Mouse (Mus musculus) layer of hippocampus, adult 6 months (tissue): ENCODE data around the gene Pinlyp. TPM values are rescaled to one million over a fixed set of nuclear protein-coding genes. Genes with fewer than 3 reads are reported as not detected.

Source experiments
- long read RNA-seq, 2 experiments: library from polyadenylated mRNA; unstranded; transcript quantifications; one replicate each; pipeline ENCODE4 v2.0.0; 2019 to 2020
- polyA plus RNA-seq: library from polyadenylated mRNA; unstranded; fragments of <200 nt; fragmentation: Nextera tagmentation; gene quantifications from 2 replicates; pipeline ENCODE4 v1.2.3, GENCODE M21; 2021

Gene Pinlyp
- not detected in 2 replicates for polyA plus RNA-seq
- long read RNA-seq, experiment 1 = 0 reads
- long read RNA-seq, experiment 2 = 0 reads

DNA sequence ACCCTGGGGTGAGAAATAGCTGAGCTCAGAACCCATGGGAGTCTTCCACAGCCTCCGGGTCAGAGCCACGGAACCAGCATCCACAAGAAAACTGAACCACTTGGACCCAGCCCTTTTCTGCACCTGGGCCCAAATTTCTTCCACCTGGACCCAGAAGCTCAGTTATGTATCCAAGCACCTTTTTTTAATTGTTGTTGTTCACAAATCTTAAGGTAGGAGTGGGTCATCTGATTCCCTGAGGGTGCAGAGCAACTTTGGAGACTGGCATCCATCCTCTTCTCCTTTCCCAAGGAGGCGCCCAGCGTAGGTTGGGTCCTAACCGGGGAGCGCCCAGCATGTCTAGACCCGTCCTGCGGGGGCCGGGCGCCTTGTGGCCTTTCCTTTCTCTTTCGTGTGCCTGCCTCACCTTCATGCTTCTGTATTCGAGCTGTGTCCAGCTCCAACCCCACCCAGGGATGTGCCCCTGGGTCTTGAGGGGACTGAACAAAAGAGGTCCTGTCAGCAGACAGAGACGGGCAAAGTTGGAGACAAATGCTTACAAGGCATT lies at the start of gene Pinlyp, which contains the start of gene Xrcc1:
TSS of gene Pinlyp (minus strand) at position 51 of the 547 bp plus-strand sequence.
TSS of gene Xrcc1 (plus strand) at position 222 of the 547 bp plus-strand sequence.

DNA sequence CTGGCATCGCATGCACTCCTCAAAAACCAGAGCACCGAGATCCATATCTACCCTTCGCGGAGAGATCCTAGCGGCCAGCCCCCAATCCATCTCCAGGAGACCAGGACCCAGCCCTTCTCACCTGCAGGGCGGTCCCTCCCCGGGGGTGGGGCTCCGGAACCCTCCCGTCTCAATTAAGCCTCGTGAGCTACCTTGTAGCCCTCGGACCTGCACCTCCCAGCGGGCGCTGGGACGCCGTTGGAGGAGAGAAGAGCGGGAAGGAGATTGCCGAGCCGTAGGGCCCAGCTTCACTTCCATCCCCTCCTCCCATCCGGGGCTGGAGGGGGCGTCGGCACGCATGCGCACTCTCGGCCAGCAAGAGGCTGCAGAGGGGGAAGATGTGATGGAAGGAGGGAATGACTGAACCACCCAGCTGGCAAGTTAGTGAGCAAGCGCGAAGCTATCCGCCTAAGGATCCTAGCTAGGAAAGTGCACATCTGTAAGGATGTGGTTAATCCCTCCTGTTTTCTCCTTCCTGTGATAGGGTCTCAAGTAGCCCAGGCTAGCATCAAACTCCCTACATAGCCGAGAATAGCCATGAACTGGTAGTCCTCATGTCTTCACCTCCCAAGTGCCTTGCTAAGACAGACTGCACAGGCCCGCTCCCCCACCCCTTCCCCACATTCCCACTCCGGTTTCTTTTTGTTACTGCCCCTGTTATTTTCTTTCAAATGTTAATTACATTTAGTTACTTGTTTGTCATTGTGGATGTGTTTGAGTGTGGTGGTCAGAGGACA lies 41.6 kb upstream of the Pinlyp start, which contains the start of the genes Ethe1 and Zfp575:
TSS of gene Ethe1 (plus strand) at position 214 of the 776 bp plus-strand sequence.
TSS of gene Zfp575 (minus strand) at position 312 of the 776 bp plus-strand sequence.

DNA sequence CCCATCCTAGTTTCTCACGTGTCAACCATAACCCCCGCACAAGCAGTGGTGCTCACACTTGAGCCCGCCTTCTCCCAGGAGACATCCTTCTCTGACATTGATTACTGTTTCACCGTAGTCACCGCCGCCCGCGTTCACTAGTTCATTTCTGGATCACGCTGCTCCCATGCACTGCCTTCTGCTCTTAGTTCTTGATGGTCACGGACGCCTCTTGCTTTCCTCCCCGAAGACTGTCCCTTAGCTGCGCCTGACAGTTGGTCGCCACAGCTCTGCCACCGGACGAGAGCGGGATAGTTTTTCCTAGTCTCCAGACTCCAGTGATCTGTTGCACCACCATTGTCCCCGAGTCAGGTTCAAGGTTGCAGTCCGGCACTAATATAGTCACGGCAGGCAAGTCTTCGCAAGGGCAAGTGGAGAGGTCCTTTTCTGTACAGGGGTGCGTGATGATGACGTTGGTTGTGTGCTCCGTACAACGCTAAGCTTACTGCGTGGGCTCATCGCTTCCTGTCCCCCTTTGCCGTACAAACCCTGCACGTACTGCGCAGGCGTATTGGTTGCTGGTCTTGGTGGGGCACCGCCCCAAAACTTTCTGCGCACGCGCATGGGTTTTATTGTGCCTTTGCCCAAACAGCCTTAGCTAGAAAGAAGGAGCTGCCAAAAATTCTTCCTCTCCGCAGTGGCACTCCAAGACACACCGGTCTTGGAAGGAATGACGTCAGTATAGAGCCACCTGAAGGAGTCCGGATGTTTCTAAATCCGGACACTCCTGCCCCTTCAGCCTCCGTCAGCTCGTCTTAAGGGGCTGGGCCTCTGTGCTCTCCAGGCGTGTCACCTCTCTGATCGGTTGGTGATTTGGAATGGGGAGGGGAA lies 15.6 kb downstream of the Pinlyp start, which contains the start of gene Irgq:
TSS of gene Irgq (plus strand) at position 628 of the 870 bp plus-strand sequence.

DNA sequence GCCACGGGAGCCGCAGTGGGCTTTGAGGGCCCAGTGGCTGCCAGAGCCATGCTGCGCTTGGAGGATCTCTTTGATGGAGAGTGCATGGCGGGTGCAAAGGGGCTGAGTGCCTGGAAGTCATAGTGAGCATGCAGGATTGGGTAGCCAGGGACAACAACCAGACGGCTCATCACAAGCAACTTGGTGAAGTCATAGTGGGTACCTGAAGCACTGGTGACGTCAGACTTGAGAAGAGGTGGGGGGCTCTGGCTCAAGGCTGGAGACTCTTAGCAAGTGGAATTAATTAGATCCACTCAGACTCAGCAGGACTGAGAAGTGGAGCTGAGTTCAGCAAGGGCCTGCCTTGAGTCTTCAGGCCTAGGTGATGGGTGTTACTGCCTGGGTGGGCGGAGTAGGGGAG lies 33.6 kb downstream of the Pinlyp start, which contains the start of gene AC161166.1:
TSS of gene AC161166.1 (minus strand) at position 101 of the 400 bp plus-strand sequence.

DNA sequence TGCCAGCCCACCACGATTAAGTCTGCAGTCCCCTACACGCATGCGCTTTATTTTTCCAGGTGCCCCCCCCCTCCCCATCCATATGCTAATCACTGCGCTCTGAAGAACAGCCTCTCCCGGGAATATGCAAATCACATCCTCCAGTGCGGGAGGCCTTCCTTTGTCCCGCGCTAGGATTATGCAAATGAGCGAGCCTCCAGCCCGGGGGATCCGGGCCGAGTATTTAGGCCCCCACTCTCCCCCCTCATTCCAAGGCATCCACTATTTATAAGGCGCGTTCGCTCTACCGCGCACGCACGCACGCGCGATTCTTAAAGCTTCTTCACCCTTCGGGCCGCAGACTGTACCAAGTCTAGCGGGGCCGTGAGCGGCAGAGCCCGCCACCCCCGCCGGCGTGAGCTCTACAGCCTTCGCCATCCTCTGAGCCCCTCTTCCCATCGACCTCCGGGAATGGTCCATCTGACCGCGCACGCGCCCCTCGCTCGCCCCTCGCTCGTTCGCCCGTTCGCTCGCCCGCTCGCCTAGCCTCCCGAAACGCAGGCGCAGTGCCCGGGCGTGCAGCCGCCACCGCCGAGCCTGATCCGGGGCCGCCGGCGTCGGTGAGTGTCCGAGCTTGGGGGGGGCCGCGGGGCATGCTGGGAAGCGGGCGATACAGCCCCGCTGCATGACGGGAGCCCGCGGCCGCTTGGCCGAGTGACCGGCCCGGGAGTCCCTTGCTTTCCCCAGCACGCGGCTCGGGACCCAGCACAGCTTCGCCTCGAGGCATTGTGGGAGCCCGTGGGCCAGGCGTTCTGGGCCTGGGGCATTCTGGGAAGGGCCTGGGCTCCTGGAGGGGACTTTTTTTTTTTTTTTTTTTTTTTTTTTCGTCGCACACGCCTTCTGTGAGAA lies 38.8 kb downstream of the Pinlyp start, which contains the start of gene Zfp428:
TSS of gene Zfp428 (plus strand) at position 169 of the 888 bp plus-strand sequence.

Other genes with a start within 250 kb of the Pinlyp start
- gene Zfp61, start 244.9 kb downstream of the Pinlyp start, polyA plus RNA-seq = 12.8 and 14.5 TPM in 2 replicates
- 10.7 and 11.8 TPM in 2 replicates for gene Zfp94, start 229.5 kb downstream of the Pinlyp start, polyA plus RNA-seq
- not detected in 2 replicates for gene Tescl, start 212.2 kb downstream of the Pinlyp start, polyA plus RNA-seq
- not detected in 2 replicates for gene Lypd5, start 196.9 kb downstream of the Pinlyp start, polyA plus RNA-seq
- gene Kcnn4, start 175.9 kb downstream of the Pinlyp start, polyA plus RNA-seq = 0.72 and 1.2 TPM in 2 replicates
- gene Smg9, start 146.5 kb downstream of the Pinlyp start, polyA plus RNA-seq = 11.0 and 11.7 TPM in 2 replicates
- not detected in 2 replicates for gene Irgc1, start 93.8 kb downstream of the Pinlyp start, polyA plus RNA-seq
- gene Plaur, start 83.6 kb downstream of the Pinlyp start, polyA plus RNA-seq = 0.78 and 0.88 TPM in 2 replicates
- 4.5 and 5.0 TPM in 2 replicates for gene Cadm4, start 64.1 kb downstream of the Pinlyp start, polyA plus RNA-seq
- 91.6 and 96.3 TPM in 2 replicates for gene Zfp428, start 39.1 kb downstream of the Pinlyp start, polyA plus RNA-seq
- not detected in 2 replicates for gene AC161166.1, start 33.7 kb downstream of the Pinlyp start, polyA plus RNA-seq
- 9.7 and 10.2 TPM in 2 replicates for gene Irgq, start 15.4 kb downstream of the Pinlyp start, polyA plus RNA-seq
- gene Xrcc1, start 171 bp upstream of the Pinlyp start, polyA plus RNA-seq = 27.8 and 31.3 TPM in 2 replicates
- 30.0 and 33.3 TPM in 2 replicates for gene Ethe1, start 41.4 kb upstream of the Pinlyp start, polyA plus RNA-seq
- gene Zfp575, start 41.5 kb upstream of the Pinlyp start, polyA plus RNA-seq = 7.2 and 10.3 TPM in 2 replicates
- not detected in 2 replicates for gene Phldb3, start 64.6 kb upstream of the Pinlyp start, polyA plus RNA-seq
- gene Lypd3, start 90.4 kb upstream of the Pinlyp start, polyA plus RNA-seq = not detected in 2 replicates
- not detected in 2 replicates for gene Tex101, start 130.6 kb upstream of the Pinlyp start, polyA plus RNA-seq
- not detected in 2 replicates for gene BC049730, start 163.1 kb upstream of the Pinlyp start, polyA plus RNA-seq
- not detected in 2 replicates for gene Gm4763, start 180.8 kb upstream of the Pinlyp start, polyA plus RNA-seq
- 0.05 and 0.11 TPM in 2 replicates for gene Cd177, start 214.2 kb upstream of the Pinlyp start, polyA plus RNA-seq
- gene Ceacam10, start 231.1 kb upstream of the Pinlyp start, polyA plus RNA-seq = 0.18 TPM in 1 of 2 replicates, not detected in the other